Mouse (Mus musculus) heart, embryonic 11.5 days (tissue): ENCODE measurements at regions not wholly inside any gene's neighbourhood (a gene's known extent, or its start where the extent isn't known, plus 50 kb on each side); places are given as distances from the start of the nearest gene placed in this dataset.

Source experiments
- ATAC-seq: fragments of 200-750 bp; cut with Nextera tagmentation; replicated peaks from 2 replicates; pipeline ENCODE4 v1.8.0; 2017; ENCODE audit warnings: moderate library complexity; ENCODE audit not compliant: insufficient number of reproducible peaks, low FRiP score, low TSS enrichment
- H3K27ac ChIP-seq: fragments of 300-500 bp; sonication (generic); 2 replicates; pipeline ENCODE4 v1.5.1; 2014; ENCODE audit warnings: mild to moderate bottlenecking, low read depth, low read length
- H3K27me3 ChIP-seq: fragments of 300-500 bp; sonication (generic); 2 replicates; pipeline ENCODE4 v1.6.1; 2014; ENCODE audit warnings: mild to moderate bottlenecking, low read length, mixed read lengths; ENCODE audit not compliant: control insufficient read depth, insufficient read depth
- H3K36me3 ChIP-seq: fragments of 300-500 bp; sonication (generic); 2 replicates; pipeline ENCODE4 v1.6.1; 2014; ENCODE audit warnings: mild to moderate bottlenecking, low read length, moderate library complexity, mixed read lengths; ENCODE audit not compliant: control insufficient read depth, insufficient read depth
- H3K4me1 ChIP-seq: fragments of 300-500 bp; sonication (generic); 2 replicates; pipeline ENCODE4 v1.6.1; 2014; ENCODE audit warnings: low read length; ENCODE audit not compliant: control insufficient read depth, insufficient read depth
- H3K4me2 ChIP-seq: fragments of 300-500 bp; sonication (generic); 2 replicates; pipeline ENCODE4 v1.6.1; 2014; ENCODE audit warnings: mild to moderate bottlenecking, moderate library complexity
- H3K4me3 ChIP-seq: fragments of 300-500 bp; sonication (generic); 2 replicates; pipeline ENCODE4 v1.5.1; 2014; ENCODE audit warnings: low read depth, low read length
- H3K9ac ChIP-seq: fragments of 300-500 bp; sonication (generic); 2 replicates; pipeline ENCODE4 v1.6.1; 2014; ENCODE audit warnings: mild to moderate bottlenecking, low read depth, low read length, moderate library complexity
- H3K9me3 ChIP-seq: fragments of 300-500 bp; sonication (generic); replicated peaks from 2 replicates; pipeline ENCODE4 v1.6.1; 2016; ENCODE audit warnings: low read length; ENCODE audit not compliant: control insufficient read depth
- WGBS: fragments of 180-500 bp; shearing (Covaris S2); extraction: QIAGEN DNeasy Blood & Tissue Kit; methylation state at CpG from one replicate; pipeline ENCODE4 v1.1.7; 2014; ENCODE audit not compliant: insufficient replicate concordance; 5-methylcytosine and 5-hydroxymethylcytosine counted together

GRCm38 (mm10) chr10:95110786-95111185 lies 166.2 kb upstream of the Plxnc1 start:
- Histone ChIP-seq H3K9me3 (no peaks in the 10 kb centered on the region), H3K4me2 (no peak overlapping the region), H3K9ac (no peak overlapping the region), H3K27ac (no peak overlapping the region), H3K4me1 (no peaks in the 10 kb centered on the region; the same call in 1 of the 2 replicates), H3K27me3 (no peaks in the 10 kb centered on the region), H3K36me3 (no peaks in the 10 kb centered on the region), H3K4me3 (no peak overlapping the region)
- 85% methylated on average over 21 of the region's 21 CpGs for WGBS
- no peak for ATAC-seq

DNA sequence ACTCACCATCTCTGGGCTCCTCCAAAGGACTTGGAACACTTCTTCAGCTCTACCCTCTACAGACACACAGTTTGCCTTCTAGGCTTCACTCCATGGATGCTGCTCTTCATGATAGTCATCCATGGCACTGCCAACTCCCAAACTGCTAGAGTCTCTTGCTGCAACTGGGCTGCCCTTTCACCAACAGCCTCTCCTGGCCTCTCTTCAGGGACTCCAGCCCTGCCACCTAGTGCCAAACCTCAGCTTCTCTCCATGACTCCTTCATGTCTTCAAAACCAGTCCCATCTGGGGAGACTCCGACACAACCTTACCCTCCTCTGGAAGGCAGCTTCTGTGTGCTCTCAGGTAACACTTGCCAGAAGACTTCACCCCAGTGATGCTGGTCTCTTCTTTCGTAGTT lies 164.9 kb upstream of the Plxnc1 start:
- Histone ChIP-seq H3K4me3 (no peak overlapping the region), H3K36me3 (no peaks in the 10 kb centered on the region), H3K4me2 (no peak overlapping the region), H3K9me3 (no peaks in the 10 kb centered on the region), H3K4me1 (no peaks in the 10 kb centered on the region), H3K9ac (no peak overlapping the region), H3K27me3 (no peaks in the 10 kb centered on the region), H3K27ac (no peak overlapping the region)
- WGBS, result 83% methylated on average over 2 of the region's 2 CpGs
- ATAC-seq, result no peak

GRCm38 (mm10) chr10:95107532-95108251 lies 163.1 kb upstream of the Plxnc1 start:
- no peak overlapping the region for H3K4me3 ChIP-seq
- WGBS, result 64% methylated on average over 3 of the region's 3 CpGs
- no peak for ATAC-seq
- no peak overlapping the region for H3K4me2 ChIP-seq
- no peaks in the 10 kb centered on the region for H3K4me1 ChIP-seq
- H3K9me3 ChIP-seq, result no peaks in the 10 kb centered on the region
- H3K27ac ChIP-seq, result no peak overlapping the region
- no peaks in the 10 kb centered on the region for H3K36me3 ChIP-seq
- no peaks in the 10 kb centered on the region for H3K27me3 ChIP-seq
- H3K9ac ChIP-seq, result no peak overlapping the region

- Histone ChIP-seq H3K9me3 (no peaks in the 10 kb centered on the region), H3K27ac (no peak overlapping the region), H3K9ac (no peak overlapping the region), H3K27me3 (no peaks in the 10 kb centered on the region), H3K4me1 (no peaks in the 10 kb centered on the region), H3K4me3 (no peak overlapping the region), H3K36me3 (no peaks in the 10 kb centered on the region), H3K4me2 (no peak overlapping the region)
- no peak for ATAC-seq
Observed at GRCm38 (mm10) chr10:95103808-95104207, 159.2 kb upstream of the Plxnc1 start.

DNA sequence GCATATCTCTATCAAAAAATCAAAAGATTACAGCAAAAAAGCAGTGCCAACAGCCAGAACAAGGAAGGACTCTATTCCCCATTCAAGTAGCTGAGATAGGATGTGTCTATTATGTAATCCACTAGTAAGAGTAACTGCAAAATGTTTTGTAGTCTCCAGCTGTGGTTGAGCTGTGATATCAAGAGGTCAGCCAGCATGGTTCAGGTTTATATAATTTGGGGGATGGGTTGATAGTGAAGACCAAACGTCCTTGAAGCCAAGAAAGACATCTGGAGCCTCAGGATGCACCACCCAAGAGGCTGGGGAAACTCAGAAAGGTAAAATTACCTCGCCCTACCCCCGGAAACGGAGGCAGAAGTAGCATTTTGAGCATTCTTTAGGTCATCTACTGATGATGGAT lies 158.3 kb upstream of the Plxnc1 start:
- Histone ChIP-seq H3K4me3 (no peak overlapping the region), H3K4me2 (no peak overlapping the region), H3K9me3 (no peaks in the 10 kb centered on the region), H3K4me1 (no peaks in the 10 kb centered on the region), H3K36me3 (no peaks in the 10 kb centered on the region), H3K27ac (no peak overlapping the region), H3K27me3 (no peaks in the 10 kb centered on the region), H3K9ac (no peak overlapping the region)
- no peak for ATAC-seq
- 70% methylated on average over 4 of the region's 4 CpGs for WGBS

- Histone ChIP-seq H3K27ac (no peak overlapping the region), H3K27me3 (no peaks in the 10 kb centered on the region), H3K4me1 (no peaks in the 10 kb centered on the region), H3K4me2 (no peak overlapping the region), H3K9ac (no peak overlapping the region), H3K4me3 (no peak overlapping the region), H3K9me3 (no peaks in the 10 kb centered on the region), H3K36me3 (no peaks in the 10 kb centered on the region)
- no peak for ATAC-seq
- 80% methylated on average over 5 of the region's 5 CpGs for WGBS
Observed at GRCm38 (mm10) chr10:95099906-95100305, 155.3 kb upstream of the Plxnc1 start.

DNA sequence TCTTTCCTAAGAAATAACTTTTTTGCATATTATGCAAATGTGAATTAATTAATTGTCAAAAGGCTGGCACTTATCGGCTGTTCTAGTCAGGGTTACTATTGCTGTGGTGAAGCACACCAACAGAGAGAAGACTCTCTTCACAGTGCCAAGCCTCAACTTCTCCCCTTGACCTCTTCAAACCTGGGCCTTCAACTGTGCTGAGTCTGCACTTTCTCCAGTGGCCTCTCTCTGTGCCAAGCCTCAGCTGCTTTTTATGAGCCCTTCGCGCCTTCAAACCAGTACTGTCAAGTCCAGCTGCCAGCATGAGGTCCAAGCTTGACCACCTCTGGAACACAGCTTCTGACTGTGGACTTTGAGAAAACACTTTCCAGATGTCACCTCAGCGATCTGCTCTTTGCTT lies 151.2 kb upstream of the Plxnc1 start:
- 84% methylated on average over 4 of the region's 4 CpGs for WGBS
- Histone ChIP-seq H3K4me1 (no peaks in the 10 kb centered on the region), H3K27ac (no peak overlapping the region), H3K9me3 (no peaks in the 10 kb centered on the region), H3K27me3 (no peaks in the 10 kb centered on the region), H3K4me2 (no peak overlapping the region), H3K9ac (no peak overlapping the region), H3K36me3 (no peaks in the 10 kb centered on the region), H3K4me3 (no peak overlapping the region)
- no peak for ATAC-seq

DNA sequence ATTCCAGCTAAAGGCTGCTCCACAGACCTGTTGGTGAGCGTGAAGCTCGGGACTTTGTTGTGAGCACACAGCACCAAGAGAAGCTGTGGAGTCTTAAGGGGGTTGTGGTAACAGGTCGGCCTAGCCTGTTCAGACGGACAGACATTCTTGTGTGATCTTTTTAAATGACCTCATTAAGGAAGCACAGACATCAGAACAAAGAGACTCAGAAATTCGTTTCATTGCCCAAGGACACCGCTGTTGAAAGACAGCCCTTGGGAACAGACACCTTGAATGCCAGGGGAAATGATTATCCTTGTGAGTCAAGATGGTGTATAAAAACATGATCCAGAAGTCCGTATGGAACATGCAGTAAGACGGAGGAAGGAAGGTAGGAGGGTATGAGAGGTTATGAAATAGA lies 150.1 kb upstream of the Plxnc1 start:
- H3K27me3 ChIP-seq, result no peaks in the 10 kb centered on the region
- H3K27ac ChIP-seq, result no peak overlapping the region
- H3K36me3 ChIP-seq, result no peaks in the 10 kb centered on the region
- WGBS, result 65% methylated on average over 8 of the region's 8 CpGs
- H3K9ac ChIP-seq, result no peak overlapping the region
- no peak overlapping the region for H3K4me3 ChIP-seq
- H3K4me2 ChIP-seq, result no peak overlapping the region
- no peaks in the 10 kb centered on the region for H3K9me3 ChIP-seq
- no peak for ATAC-seq
- H3K4me1 ChIP-seq, result no peaks in the 10 kb centered on the region

- H3K4me3 ChIP-seq, result no peak overlapping the region
- no peaks in the 10 kb centered on the region for H3K9me3 ChIP-seq
- no peak overlapping the region for H3K4me2 ChIP-seq
- no peak overlapping the region for H3K27ac ChIP-seq
- no peak overlapping the region for H3K9ac ChIP-seq
- no peak for ATAC-seq
- H3K4me1 ChIP-seq, result no peaks in the 10 kb centered on the region
- H3K36me3 ChIP-seq, result no peaks in the 10 kb centered on the region
- no peaks in the 10 kb centered on the region for H3K27me3 ChIP-seq
- 65% methylated on average over 5 of the region's 5 CpGs for WGBS
Observed at GRCm38 (mm10) chr10:95093266-95093665, 148.6 kb upstream of the Plxnc1 start.
